Comparison of ENCODE assay signal across 10 mouse cellular contexts in the genomic region with DNA sequence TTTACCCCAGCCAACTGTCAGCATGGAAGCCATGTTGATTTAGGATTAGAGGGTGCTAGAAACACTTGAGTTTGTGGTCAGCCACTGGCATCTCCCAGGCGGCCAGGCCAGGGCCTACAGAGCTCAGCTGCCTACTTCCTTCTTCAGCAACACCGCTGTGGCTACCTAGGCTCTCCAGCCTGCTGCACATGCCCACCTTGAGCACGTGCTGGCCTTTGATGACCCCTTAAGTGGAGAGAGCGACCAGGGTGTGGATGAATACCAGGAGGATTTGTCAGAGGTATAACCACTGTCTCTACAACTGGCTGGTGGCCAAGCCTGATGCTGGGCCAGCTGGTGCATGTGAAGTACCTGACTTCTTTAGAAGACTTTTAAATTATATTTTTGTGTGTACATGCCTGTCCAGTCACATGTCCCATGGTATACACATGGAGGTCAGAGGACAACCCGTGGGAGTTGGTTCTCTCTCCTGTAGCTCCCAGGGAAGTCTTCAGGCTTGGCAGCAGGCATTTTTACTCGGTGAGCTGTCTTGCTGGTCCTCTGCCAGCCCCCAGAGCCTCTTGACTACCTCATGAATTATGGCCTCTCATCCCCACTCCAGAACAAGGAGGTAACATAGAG. TPM values are rescaled to one million over a fixed set of nuclear protein-coding genes. Genes with fewer than 3 reads are reported as not detected.
DNase-seq lines count a peak whose midpoint lies in the region.
"Had no signal": no experiment of that assay in that cellular context is flagged by ENCODE, and none has a peak within 500 bp of the region (broad histone marks: within the 10 kb centered on the region; RNA-seq: fewer than 3 reads in every experiment).

No protein-coding gene starts in this region.

- peak; percentile 75 for DNase-seq in urinary bladder, postnatal 14 days (ENCODE audit: low spot score)
- DNase-seq in urinary bladder, adult 2 months (ENCODE audit: low spot score) = no peak
- peak; percentile 75 for DNase-seq in adrenal gland, postnatal 10 days
- peak; percentile 64 for DNase-seq in lung, postnatal 10 days
- DNase-seq in cerebellum, postnatal 4 days (ENCODE audit: low spot score in 2 of 2) = no peak
- DNase-seq in cerebellum, adult 9-11 months = no peak
- DNase-seq in spleen, postnatal 14 days (ENCODE audit: low spot score in 2 of 2) = no peak
- DNase-seq: heart, postnatal 4 days; right cerebral cortex, postnatal 4 days had no signal

RNA-seq across cellular contexts. Expression of gene Mcat, which starts 11.3 kb away (rescaled TPM):
- 22.5 and 23.5 TPM in 2 replicates for polyA plus RNA-seq in urinary bladder, adult 2 months (2012; rRNA removed)
- total RNA-seq in adrenal gland, postnatal 10 days (2021) = 10 to 100 TPM; 43.1 to 49.3 TPM

RNA-seq across cellular contexts. Expression of gene Tspo, which starts 11.4 kb away (rescaled TPM):
- polyA plus RNA-seq in urinary bladder, adult 2 months (2012; rRNA removed) = 214 and 260 TPM in 2 replicates
- total RNA-seq in adrenal gland, postnatal 10 days (2021) = 100 to 1,000 TPM; 298 to 316 TPM

RNA-seq across cellular contexts. Expression of gene Ttll12, which starts 20.1 kb away (rescaled TPM):
- polyA plus RNA-seq in urinary bladder, adult 2 months (2012; rRNA removed) = 11.2 and 11.7 TPM in 2 replicates
- total RNA-seq in adrenal gland, postnatal 10 days (2021) = 10 to 100 TPM; 19.0 to 21.1 TPM

RNA-seq across cellular contexts. Expression of gene Bik, which starts 48.2 kb away (rescaled TPM):
- 20.2 and 22.4 TPM in 2 replicates for polyA plus RNA-seq in urinary bladder, adult 2 months (2012; rRNA removed)
- total RNA-seq in adrenal gland, postnatal 10 days (2021) = 10 to 100 TPM; 10.4 to 12.1 TPM
- total RNA-seq: monocyte, adult 5-6 weeks had no signal

Comparison
In these comparisons a context has a peak if more than half of its experiments do, and no peak if none do; other contexts are left out.
1. DNase-seq: peak in urinary bladder, postnatal 14 days (single experiment), adrenal gland, postnatal 10 days (single experiment) and lung, postnatal 10 days (single experiment); none in urinary bladder, adult 2 months (single experiment), cerebellum, postnatal 4 days (0 of 2), cerebellum, adult 9-11 months (single experiment) and spleen, postnatal 14 days (0 of 2).